ENCODE assay signal across 16 mouse cellular contexts in the genomic region with DNA sequence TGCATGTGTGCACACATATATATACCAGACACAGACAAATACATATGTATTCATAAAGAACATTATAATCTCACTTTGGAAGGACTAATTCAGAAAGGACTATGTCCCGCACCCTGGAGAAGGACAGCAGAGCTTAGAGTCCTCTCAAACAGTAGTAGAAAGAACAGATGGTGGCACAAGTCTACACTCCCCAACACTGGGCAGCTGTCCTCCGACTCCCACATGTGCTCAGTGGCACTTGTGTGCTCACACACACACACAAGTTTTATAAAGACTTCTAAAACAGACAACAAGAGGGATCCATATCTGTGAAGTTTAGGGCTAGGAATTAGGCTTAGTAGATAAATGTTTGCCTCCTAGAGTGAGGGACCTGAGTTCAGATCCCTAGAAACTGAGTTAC.
"Had no signal": no experiment of that assay in that cellular context is flagged by ENCODE, and none has a peak within 500 bp of the region (broad histone marks: within the 10 kb centered on the region; RNA-seq: fewer than 3 reads in every experiment).

No protein-coding gene starts in this region.

- ATAC-seq: hindbrain, postnatal 0 days; intestine, embryonic 16.5 days; liver, embryonic 12.5 days had no signal

- DNase-seq: gastrocnemius, postnatal 14 days; gastrocnemius, postnatal 36 days; heart, adult 2 months; heart, postnatal 14 days; heart, postnatal 36 days; kidney, adult 11 months; kidney, adult 2 months; kidney, adult 9 months; kidney, postnatal 14 days; kidney, postnatal 36 days; layer of hippocampus, adult 9-11 months; layer of hippocampus, postnatal 36 days; left cerebral cortex, postnatal 4 days had no signal
